Mouse (Mus musculus) ovary, postnatal 36 days (tissue): ENCODE measurements around the gene Aldoc.

Experiments
- DNase-seq: peaks from one replicate; pipeline ENCODE4 v3.0.0; 2022; ENCODE audit warnings: low spot score, mixed read lengths

Gene Aldoc

GRCm38 (mm10) chr11:78360789-78361131 lies 38.0 kb downstream of the Aldoc start:
- peak; percentile 9 for DNase-seq

GRCm38 (mm10) chr11:78363309-78364007 lies 40.7 kb downstream of the Aldoc start:
- no peak for DNase-seq

- DNase-seq, result peak; percentile 12
Measured at GRCm38 (mm10) chr11:78364103-78364502, 41.3 kb downstream of the Aldoc start.

- DNase-seq, result no peak
Measured at GRCm38 (mm10) chr11:78367456-78368225, 44.9 kb downstream of the Aldoc start.

DNA sequence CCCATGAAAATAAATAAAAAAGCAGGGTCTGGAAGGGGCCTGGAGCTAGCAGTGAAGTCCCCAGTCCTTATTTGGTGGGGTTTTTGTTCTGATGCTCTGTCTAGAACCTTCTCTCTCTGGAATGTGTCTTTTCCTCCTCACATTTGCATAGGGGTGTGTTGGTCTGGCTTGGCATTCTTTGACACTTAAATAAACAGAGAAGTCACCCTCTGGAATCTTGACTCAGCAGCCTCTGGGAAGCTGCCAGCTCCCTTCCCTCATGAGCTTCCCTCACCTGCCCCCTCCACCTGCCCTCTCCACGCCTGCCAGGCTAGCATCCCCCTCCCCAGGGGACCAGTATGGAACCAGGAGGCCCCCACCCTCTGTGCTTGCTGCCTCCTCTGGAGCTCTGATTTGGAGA lies 47.6 kb downstream of the Aldoc start:
- no peak for DNase-seq

- DNase-seq, result no peak
Measured at GRCm38 (mm10) chr11:78371711-78372110, 48.9 kb downstream of the Aldoc start.

GRCm38 (mm10) chr11:78372166-78372565 lies 49.4 kb downstream of the Aldoc start:
- DNase-seq, result no peak

GRCm38 (mm10) chr11:78372610-78373009 lies 49.8 kb downstream of the Aldoc start:
- peak; percentile 69 for DNase-seq

- no peak for DNase-seq
Measured at GRCm38 (mm10) chr11:78374147-78374546, 51.4 kb downstream of the Aldoc start.
